Mouse (Mus musculus) heart, embryonic 11.5 days (tissue): ENCODE measurements around the gene Hnrnph1. TPM values are rescaled to one million over a fixed set of nuclear protein-coding genes. Genes with fewer than 3 reads are reported as not detected.

Source experiments
- ATAC-seq: fragments of 200-750 bp; cut with Nextera tagmentation; replicated peaks from 2 replicates; pipeline ENCODE4 v1.8.0; 2017; ENCODE audit warnings: moderate library complexity; ENCODE audit not compliant: insufficient number of reproducible peaks, low FRiP score, low TSS enrichment
- H3K27ac ChIP-seq: fragments of 300-500 bp; sonication (generic); 2 replicates; pipeline ENCODE4 v1.5.1; 2014; ENCODE audit warnings: mild to moderate bottlenecking, low read depth, low read length
- H3K27me3 ChIP-seq: fragments of 300-500 bp; sonication (generic); 2 replicates; pipeline ENCODE4 v1.6.1; 2014; ENCODE audit warnings: mild to moderate bottlenecking, low read length, mixed read lengths; ENCODE audit not compliant: control insufficient read depth, insufficient read depth
- H3K36me3 ChIP-seq: fragments of 300-500 bp; sonication (generic); 2 replicates; pipeline ENCODE4 v1.6.1; 2014; ENCODE audit warnings: mild to moderate bottlenecking, low read length, moderate library complexity, mixed read lengths; ENCODE audit not compliant: control insufficient read depth, insufficient read depth
- H3K4me1 ChIP-seq: fragments of 300-500 bp; sonication (generic); 2 replicates; pipeline ENCODE4 v1.6.1; 2014; ENCODE audit warnings: low read length; ENCODE audit not compliant: control insufficient read depth, insufficient read depth
- H3K4me2 ChIP-seq: fragments of 300-500 bp; sonication (generic); 2 replicates; pipeline ENCODE4 v1.6.1; 2014; ENCODE audit warnings: mild to moderate bottlenecking, moderate library complexity
- H3K4me3 ChIP-seq: fragments of 300-500 bp; sonication (generic); 2 replicates; pipeline ENCODE4 v1.5.1; 2014; ENCODE audit warnings: low read depth, low read length
- H3K9ac ChIP-seq: fragments of 300-500 bp; sonication (generic); 2 replicates; pipeline ENCODE4 v1.6.1; 2014; ENCODE audit warnings: mild to moderate bottlenecking, low read depth, low read length, moderate library complexity
- H3K9me3 ChIP-seq: fragments of 300-500 bp; sonication (generic); replicated peaks from 2 replicates; pipeline ENCODE4 v1.6.1; 2016; ENCODE audit warnings: low read length; ENCODE audit not compliant: control insufficient read depth
- WGBS: fragments of 180-500 bp; shearing (Covaris S2); extraction: QIAGEN DNeasy Blood & Tissue Kit; methylation state at CpG from one replicate; pipeline ENCODE4 v1.1.7; 2014; ENCODE audit not compliant: insufficient replicate concordance; 5-methylcytosine and 5-hydroxymethylcytosine counted together
- polyA plus RNA-seq: library from polyadenylated mRNA; unstranded; fragments of >200 nt; fragmentation: Nextera tagmentation; extraction: Ambion mirVana; gene quantifications from 2 replicates; pipeline ENCODE4 v1.2.1, GENCODE M21; 2014

The Hnrnph1 gene
- polyA plus RNA-seq, 1 experiment from 2014 or later, result 320 TPM

DNA sequence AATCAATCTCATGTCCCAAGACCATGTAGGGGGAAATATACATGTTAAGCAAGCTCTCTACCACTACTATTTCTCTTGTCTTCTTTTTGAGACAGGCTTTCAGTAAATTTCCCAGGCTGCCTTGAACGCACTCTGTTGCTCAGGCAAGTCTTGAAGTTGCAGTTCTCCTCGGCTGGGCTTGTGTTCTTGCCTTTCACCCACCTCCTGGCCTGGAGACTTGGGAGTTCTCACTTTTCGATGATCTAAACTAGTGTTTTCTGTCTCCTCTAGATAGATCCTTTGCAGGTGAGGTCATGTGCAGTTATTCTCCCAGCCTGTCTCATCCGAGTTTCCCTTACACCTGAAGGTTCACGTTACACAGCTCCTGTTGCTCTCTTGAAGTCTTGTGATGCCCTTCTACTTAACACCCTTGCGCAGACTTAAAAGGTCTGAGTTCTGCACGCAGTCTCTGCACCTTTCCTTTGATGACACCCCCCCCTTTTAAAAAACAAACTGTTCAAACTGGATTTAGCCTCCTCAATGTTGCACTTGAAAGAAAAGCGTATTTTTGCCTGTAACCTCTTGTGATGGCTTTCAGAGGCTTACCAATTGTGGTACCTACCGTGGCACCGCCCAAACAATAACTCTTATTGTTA is 517 bp upstream of the Hnrnph1 start:
- no peak for ATAC-seq
- Histone ChIP-seq H3K4me2 (peak overlapping the region; percentile 97), H3K4me3 (peak overlapping the region; percentile 97), H3K27me3 (no peaks in the 10 kb centered on the region), H3K36me3 (peaks cover 9% of the 10 kb centered on the region; the same call in 1 of the 2 replicates), H3K4me1 (peaks cover 10% of the 10 kb centered on the region), H3K9ac (peak overlapping the region; percentile 96), H3K27ac (peak overlapping the region; percentile 100), H3K9me3 (no peaks in the 10 kb centered on the region)
- WGBS, result 25% methylated on average over 10 of the region's 10 CpGs

DNA sequence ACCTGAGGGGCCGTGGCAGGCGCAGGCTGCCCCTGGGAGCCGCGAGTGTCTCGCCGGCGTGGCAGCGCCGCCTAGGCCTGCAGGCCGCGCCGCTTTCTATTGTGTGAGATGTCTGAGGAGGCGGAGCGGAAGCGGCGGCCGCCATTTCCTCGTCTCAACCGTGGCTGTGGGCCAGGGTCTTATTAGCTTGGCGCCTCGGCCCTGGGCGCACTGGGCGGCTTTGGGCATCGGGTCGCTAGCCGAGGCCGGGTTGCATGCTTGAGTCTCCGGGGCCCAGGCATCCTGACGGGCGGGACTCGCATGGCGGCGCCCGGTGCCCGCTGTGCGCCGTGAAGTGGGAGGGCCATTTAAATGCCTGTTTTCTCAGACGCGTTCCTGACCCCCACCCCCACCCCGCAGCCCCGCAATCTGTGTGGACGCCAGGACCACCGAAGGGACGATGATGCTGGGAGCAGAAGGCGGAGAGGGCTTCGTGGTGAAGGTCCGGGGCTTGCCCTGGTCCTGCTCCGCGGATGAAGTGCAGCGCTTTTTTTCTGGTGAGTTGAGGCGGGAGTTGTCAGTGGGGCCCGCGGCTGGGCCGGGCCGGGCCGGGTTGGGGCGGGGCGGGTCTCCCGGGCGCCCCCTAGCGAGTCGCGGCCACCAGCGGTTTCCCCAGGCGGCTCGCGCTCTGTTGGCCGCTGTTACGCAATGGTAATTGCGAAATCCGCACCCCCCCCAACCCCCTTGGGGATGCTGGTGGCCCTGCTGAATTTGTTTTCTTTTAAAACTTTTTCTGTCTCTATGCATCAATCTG is 1.3 kb downstream of the Hnrnph1 start:
- Histone ChIP-seq H3K27ac (peak overlapping the region; percentile 100), H3K4me2 (peak overlapping the region; percentile 83), H3K9me3 (no peaks in the 10 kb centered on the region), H3K27me3 (no peaks in the 10 kb centered on the region), H3K4me1 (peaks cover 10% of the 10 kb centered on the region), H3K4me3 (peak overlapping the region; percentile 97), H3K9ac (peak overlapping the region; percentile 100), H3K36me3 (peaks cover 19% of the 10 kb centered on the region)
- WGBS, result under 1% methylated on average over 71 of the region's 71 CpGs
- peak; percentile 69 for ATAC-seq

DNA sequence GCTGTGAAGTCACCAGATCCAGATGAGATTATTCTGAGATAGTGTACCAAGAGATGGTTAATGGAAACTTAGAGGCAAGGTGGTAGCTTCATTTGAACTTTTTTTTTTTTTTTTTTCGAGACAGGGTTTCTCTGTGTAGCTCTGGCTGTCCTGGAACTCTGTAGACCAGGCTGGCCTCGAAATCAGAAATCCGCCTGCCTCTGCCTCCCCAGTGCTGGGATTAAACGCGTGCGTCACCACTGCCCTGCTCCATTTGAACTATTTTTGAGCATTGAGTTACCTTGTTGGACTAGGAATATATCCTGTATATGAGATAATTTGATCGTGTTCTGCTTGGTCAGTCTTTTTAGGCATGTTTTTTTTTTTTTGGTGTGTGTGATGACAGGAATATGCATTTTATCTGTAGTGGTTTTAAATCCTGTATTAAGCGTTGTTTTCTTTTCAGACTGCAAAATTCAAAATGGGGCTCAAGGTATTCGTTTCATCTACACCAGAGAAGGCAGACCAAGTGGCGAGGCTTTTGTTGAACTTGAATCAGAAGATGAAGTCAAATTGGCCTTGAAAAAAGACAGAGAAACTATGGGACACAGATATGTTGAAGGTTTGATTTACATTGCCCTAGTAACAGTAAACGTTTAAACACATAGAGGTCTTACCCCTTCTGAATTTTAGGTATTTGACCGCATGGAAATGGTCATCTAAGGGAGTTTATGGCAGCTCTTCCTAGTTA is 2.4 kb downstream of the Hnrnph1 start:
- no peak for ATAC-seq
- Histone ChIP-seq H3K4me3 (peak overlapping the region; percentile 97), H3K9me3 (no peaks in the 10 kb centered on the region), H3K27me3 (no peaks in the 10 kb centered on the region), H3K27ac (no peak overlapping the region), H3K36me3 (peaks cover 23% of the 10 kb centered on the region), H3K4me1 (peaks cover 10% of the 10 kb centered on the region), H3K9ac (peak overlapping the region; percentile 100), H3K4me2 (peak overlapping the region; percentile 83)
- WGBS, result 68% methylated on average over 12 of the region's 12 CpGs

DNA sequence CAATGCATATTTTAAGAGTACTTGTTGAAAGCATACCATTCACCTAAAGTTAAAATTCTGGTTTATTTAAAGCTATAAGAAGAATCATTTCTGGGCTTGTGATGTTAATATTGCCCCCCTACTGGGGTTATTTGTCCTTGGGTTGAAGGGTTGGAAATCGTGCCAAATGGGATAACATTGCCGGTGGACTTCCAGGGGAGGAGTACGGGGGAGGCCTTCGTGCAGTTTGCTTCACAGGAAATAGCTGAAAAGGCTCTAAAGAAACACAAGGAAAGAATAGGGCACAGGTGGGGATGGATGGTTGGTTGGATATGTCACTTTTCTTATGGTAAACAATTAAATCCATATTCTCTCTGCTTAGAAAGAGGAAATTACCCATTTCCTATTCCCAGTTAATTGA is 4.5 kb downstream of the Hnrnph1 start:
- H3K27me3 ChIP-seq, result no peaks in the 10 kb centered on the region
- H3K36me3 ChIP-seq, result peaks cover 32% of the 10 kb centered on the region
- ATAC-seq, result no peak
- no peaks in the 10 kb centered on the region for H3K9me3 ChIP-seq
- peak overlapping the region; percentile 16; the same call in 1 of the 2 replicates for H3K4me3 ChIP-seq
- 53% methylated on average over 4 of the region's 4 CpGs for WGBS
- H3K4me1 ChIP-seq, result peaks cover 7% of the 10 kb centered on the region
- H3K4me2 ChIP-seq, result peak overlapping the region; percentile 46
- H3K9ac ChIP-seq, result no peak overlapping the region
- no peak overlapping the region for H3K27ac ChIP-seq

DNA sequence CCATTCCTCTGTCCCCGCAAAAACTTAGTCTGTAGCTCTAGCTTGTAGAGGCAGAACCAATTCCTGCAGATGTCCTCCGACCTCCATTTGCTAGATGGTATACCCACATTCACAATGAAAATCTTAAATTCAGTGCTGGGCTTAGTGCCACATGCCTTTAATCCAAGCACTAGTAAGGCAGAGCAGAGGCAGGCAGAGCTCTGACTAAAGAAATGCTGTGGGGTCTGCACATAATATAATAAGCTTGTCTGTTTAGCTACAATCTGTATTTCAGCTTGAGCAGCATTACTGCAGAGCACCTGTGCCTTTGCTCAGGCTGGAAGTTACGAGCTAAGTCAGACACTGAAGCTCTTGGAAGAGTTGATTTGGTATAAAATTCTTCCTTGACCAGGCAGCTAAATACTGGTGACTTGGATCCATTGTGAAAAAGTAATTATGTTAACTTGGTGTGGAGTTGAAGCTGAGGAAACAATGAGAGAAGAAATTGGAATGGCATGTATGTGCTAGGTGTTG is 10.4 kb downstream of the Hnrnph1 start:
- Histone ChIP-seq H3K9ac (no peak overlapping the region), H3K27me3 (no peaks in the 10 kb centered on the region), H3K9me3 (no peaks in the 10 kb centered on the region), H3K36me3 (peaks cover 28% of the 10 kb centered on the region), H3K4me2 (no peak overlapping the region), H3K27ac (no peak overlapping the region), H3K4me3 (no peak overlapping the region), H3K4me1 (peaks cover 10% of the 10 kb centered on the region; the same call in 1 of the 2 replicates)
- no peak for ATAC-seq
- 77% methylated on average over 3 of the region's 3 CpGs for WGBS

DNA sequence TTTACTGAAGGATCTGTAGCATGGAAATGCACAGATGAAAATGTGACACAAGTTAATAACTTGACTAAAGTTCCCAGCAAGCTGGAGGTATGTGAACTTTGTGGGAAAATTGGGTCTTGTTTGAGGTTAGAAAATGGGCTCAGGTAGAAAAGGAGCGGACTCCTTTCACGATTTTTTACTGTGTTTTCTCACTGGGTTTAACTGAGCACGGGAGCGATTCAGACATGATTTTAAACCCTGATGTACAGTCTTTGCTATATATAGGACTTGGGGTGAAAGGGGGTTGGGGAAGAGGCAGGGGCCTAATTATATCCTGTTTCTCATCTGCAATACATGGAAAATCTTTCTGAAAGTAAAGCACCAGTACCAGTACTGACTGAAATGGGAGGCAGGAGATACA is 10.9 kb downstream of the Hnrnph1 start:
- no peak for ATAC-seq
- Histone ChIP-seq H3K36me3 (peaks cover 24% of the 10 kb centered on the region), H3K9ac (no peak overlapping the region), H3K4me3 (no peak overlapping the region), H3K27ac (no peak overlapping the region), H3K4me1 (peaks cover 10% of the 10 kb centered on the region; the same call in 1 of the 2 replicates), H3K4me2 (no peak overlapping the region), H3K27me3 (no peaks in the 10 kb centered on the region), H3K9me3 (no peaks in the 10 kb centered on the region)
- WGBS, result 81% methylated on average over 4 of the region's 4 CpGs

DNA sequence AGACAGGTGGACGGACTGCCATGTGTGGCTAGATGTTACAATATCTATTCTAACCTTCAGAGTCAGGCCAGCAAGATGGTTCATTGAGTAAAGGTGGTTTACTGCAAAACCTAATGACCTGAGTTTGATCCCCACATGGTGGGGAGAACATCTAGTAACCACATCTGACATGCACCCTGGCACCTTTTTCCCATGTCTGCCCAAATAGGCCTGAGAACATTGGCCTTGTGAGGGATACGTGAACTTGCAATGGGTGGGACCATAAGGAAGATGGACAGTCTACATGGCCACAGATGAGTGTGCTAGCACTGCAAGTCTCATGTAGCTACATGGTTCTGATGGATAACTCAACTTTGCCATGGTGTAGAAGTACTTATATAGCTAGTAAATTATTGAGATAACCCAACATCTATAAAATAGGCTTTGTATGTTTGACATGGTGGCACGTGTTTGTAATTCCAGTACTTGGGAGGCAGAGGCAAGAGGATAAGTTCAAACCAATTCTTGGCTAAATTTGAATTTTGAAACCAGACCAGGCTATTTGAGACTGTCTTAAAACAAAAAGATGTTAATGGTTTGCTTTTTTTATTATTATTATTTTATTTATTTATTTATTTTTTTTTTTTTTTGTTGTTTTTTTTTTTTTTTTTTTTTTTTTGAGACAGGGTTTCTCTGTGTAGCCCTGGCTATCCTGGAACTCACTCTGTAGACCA is 11.6 kb downstream of the Hnrnph1 start:
- ATAC-seq, result no peak
- WGBS, result 87% methylated on average over 3 of the region's 3 CpGs
- Histone ChIP-seq H3K4me3 (no peak overlapping the region), H3K27me3 (no peaks in the 10 kb centered on the region), H3K36me3 (peaks cover 21% of the 10 kb centered on the region), H3K4me2 (no peak overlapping the region), H3K4me1 (peaks cover 10% of the 10 kb centered on the region; the same call in 1 of the 2 replicates), H3K9ac (no peak overlapping the region), H3K27ac (no peak overlapping the region), H3K9me3 (no peaks in the 10 kb centered on the region)

DNA sequence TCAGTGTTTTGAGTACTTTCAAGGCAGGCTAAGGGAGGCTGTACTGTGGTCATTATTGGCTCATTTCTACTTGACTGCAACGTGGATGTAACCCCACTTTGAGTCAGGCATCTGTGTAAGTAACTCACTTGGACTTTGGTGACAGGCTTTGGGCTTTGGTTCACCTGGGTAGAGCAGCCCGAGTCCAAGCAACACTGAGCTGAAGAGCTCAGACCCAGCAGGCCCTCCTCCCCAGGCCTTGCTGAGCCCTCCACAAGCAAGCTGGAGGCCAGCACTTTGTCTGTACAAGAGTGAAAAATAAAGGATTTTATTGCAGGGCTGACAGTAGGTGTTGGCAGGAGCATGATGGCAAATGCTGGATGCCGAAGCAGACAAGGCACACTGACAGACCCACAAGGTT is 12.2 kb downstream of the Hnrnph1 start:
- Histone ChIP-seq H3K4me2 (no peak overlapping the region), H3K4me3 (no peak overlapping the region), H3K27ac (no peak overlapping the region), H3K27me3 (no peaks in the 10 kb centered on the region), H3K4me1 (peaks cover 10% of the 10 kb centered on the region; the same call in 1 of the 2 replicates), H3K36me3 (peaks cover 18% of the 10 kb centered on the region), H3K9ac (no peak overlapping the region), H3K9me3 (no peaks in the 10 kb centered on the region)
- WGBS, result 69% methylated on average over 3 of the region's 3 CpGs
- no peak for ATAC-seq
